Mouse (Mus musculus) limb, embryonic 11.5 days (tissue): ENCODE results near the gene Zfp941. TPM values are rescaled to one million over a fixed set of nuclear protein-coding genes. Genes with fewer than 3 reads are reported as not detected.

Experiments used
- ATAC-seq: fragments of 200-750 bp; cut with Nextera tagmentation; 2 replicates; pipeline ENCODE4 v1.8.0; 2017; ENCODE audit warnings: low read depth; ENCODE audit not compliant: insufficient number of reproducible peaks, low FRiP score, low TSS enrichment
- DNase-seq: peaks from one replicate; pipeline ENCODE4 v3.0.0-alpha.2; 2015; ENCODE audit warnings: low spot score
- H3K27ac ChIP-seq: fragments of 300-500 bp; sonication (generic); replicated peaks from 2 replicates; pipeline ENCODE4 v1.5.1; 2014; ENCODE audit warnings: low read depth, mild to moderate bottlenecking, low read length
- H3K27me3 ChIP-seq: fragments of 300-500 bp; sonication (generic); 2 replicates; pipeline ENCODE4 v1.6.1; 2014; ENCODE audit warnings: mild to moderate bottlenecking, low read length, mixed read lengths; ENCODE audit not compliant: control insufficient read depth, insufficient read depth
- H3K36me3 ChIP-seq: fragments of 300-500 bp; sonication (generic); 2 replicates; pipeline ENCODE4 v1.6.1; 2014; ENCODE audit warnings: mild to moderate bottlenecking, low read length, moderate library complexity, mixed read lengths; ENCODE audit not compliant: control insufficient read depth, insufficient read depth
- H3K4me1 ChIP-seq: fragments of 300-500 bp; sonication (generic); 2 replicates; pipeline ENCODE4 v1.6.1; 2014; ENCODE audit warnings: low read length, mixed read lengths; ENCODE audit not compliant: control insufficient read depth, insufficient read depth
- H3K4me2 ChIP-seq: fragments of 300-500 bp; sonication (generic); 2 replicates; pipeline ENCODE4 v1.6.1; 2014; ENCODE audit warnings: low read depth, mild to moderate bottlenecking, moderate library complexity; ENCODE audit not compliant: severe bottlenecking
- H3K4me3 ChIP-seq: fragments of 300-500 bp; sonication (generic); 2 replicates; pipeline ENCODE4 v1.5.1; 2014; ENCODE audit warnings: low read depth, low read length
- H3K9ac ChIP-seq: fragments of 300-500 bp; sonication (generic); 2 replicates; pipeline ENCODE4 v1.6.1; 2014; ENCODE audit warnings: mild to moderate bottlenecking, low read length
- H3K9me3 ChIP-seq: fragments of 300-500 bp; sonication (generic); 2 replicates; pipeline ENCODE4 v1.6.1; 2016; ENCODE audit warnings: low read length; ENCODE audit not compliant: control insufficient read depth
- WGBS: fragments of 180-500 bp; shearing (Covaris S2); extraction: QIAGEN DNeasy Blood & Tissue Kit; methylation state at CpG from one replicate; pipeline ENCODE4 v1.1.7; 2014; 5-methylcytosine and 5-hydroxymethylcytosine counted together
- polyA plus RNA-seq: library from polyadenylated mRNA; unstranded; fragments of >200 nt; fragmentation: Nextera tagmentation; extraction: Ambion mirVana; gene quantifications from 2 replicates; pipeline ENCODE4 v1.2.1, GENCODE M21; 2014

The Zfp941 gene
- polyA plus RNA-seq = 2.0 and 3.1 TPM in 2 replicates

- H3K4me2 ChIP-seq = peak within 1 kb of the TSS; percentile 84
- H3K27me3 ChIP-seq = no peaks in the 10 kb centered on the region
- H3K9ac ChIP-seq = peak within 1 kb of the TSS; percentile 58
- H3K36me3 ChIP-seq = no peaks in the 10 kb centered on the region
- H3K9me3 ChIP-seq = no peaks in the 10 kb centered on the region
- peak; percentile 59 for ATAC-seq
- under 1% methylated on average over 21 of the region's 21 CpGs for WGBS
- DNase-seq = peak; percentile 65
- H3K4me3 ChIP-seq = peak within 1 kb of the TSS; percentile 49
- H3K4me1 ChIP-seq = no peaks in the 10 kb centered on the region
- no peak within 1 kb of the TSS for H3K27ac ChIP-seq
Observed at GRCm38 (mm10) chr7:140821653-140822329, at the start of gene Zfp941. Gene Zfp941 (minus strand): TSS chr7:140822178.

DNA sequence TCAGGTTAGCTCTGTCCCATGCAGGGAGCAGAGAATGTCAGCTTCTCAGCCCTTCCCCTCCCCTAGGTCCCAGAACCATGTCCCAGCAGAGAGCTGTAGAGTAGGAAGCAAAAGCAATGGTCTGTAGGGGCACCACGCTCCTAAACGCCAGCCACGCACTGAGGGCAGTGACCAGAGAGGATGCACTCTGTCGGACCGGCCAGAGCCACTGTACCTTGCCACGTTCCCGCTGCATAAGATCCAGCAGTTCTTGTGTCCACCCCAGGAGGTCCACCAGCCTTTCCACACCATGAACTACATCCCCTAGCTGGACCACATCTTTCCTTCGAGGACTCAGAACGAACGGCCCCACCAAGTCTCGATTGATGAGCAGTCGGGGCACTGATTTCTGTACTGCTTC lies 42.8 kb upstream of the Zfp941 start:
- ATAC-seq (no peak), DNase-seq (no peak)
- H3K27me3 ChIP-seq = no peaks in the 10 kb centered on the region
- H3K9me3 ChIP-seq = no peaks in the 10 kb centered on the region
- H3K9ac ChIP-seq = no peak overlapping the region
- H3K27ac ChIP-seq = no peak overlapping the region
- no peak overlapping the region for H3K4me3 ChIP-seq
- 87% methylated on average over 12 of the region's 12 CpGs for WGBS
- H3K4me2 ChIP-seq = no peak overlapping the region
- H3K36me3 ChIP-seq = peaks cover 12% of the 10 kb centered on the region
- H3K4me1 ChIP-seq = no peaks in the 10 kb centered on the region

DNA sequence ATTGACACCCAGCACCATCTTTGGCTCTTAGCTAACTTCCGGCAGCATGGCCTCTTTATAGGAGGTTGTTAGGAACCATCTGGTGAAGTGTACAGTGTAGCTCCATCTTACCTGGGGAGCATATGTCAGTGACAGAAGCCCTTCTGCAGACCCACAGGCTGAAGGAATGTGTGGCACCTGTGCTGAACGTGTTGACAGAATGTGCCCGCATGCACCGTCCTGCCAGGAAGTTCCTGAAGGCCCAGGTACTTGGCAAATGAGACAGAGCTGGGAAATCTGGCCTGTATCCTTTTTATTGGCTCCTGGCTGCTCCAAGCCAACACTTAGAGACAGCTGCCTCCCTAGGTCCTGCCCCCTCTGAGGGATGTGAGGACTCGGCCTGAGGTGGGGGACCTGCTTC lies 38.8 kb upstream of the Zfp941 start:
- Histone ChIP-seq H3K4me1 (peaks cover 7% of the 10 kb centered on the region), H3K4me2 (no peak overlapping the region), H3K9ac (no peak overlapping the region), H3K36me3 (peaks cover 9% of the 10 kb centered on the region; the same call in 1 of the 2 replicates), H3K9me3 (no peaks in the 10 kb centered on the region), H3K27me3 (no peaks in the 10 kb centered on the region), H3K4me3 (no peak overlapping the region), H3K27ac (no peak overlapping the region)
- 85% methylated on average over 5 of the region's 5 CpGs for WGBS
- ATAC-seq (no peak), DNase-seq (no peak)

DNA sequence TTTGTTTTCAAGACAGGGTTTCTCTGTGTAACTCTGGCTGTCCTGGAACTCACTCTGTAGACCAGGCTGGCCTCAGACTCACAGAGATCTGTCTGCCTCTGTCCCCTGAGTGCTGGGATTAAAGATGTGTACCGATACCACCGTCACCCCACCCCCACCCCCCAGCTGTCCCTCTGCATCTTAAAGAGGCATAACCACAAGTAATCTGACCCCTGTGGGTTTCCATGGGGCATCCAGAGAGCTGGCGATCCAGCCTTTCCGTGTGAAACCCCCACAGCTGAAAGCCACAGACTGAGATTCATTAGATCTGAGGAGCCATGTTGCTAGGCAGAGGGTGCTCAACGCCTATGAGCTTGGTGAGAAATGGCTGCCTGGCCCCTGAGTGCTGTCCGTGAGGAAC lies 38.0 kb upstream of the Zfp941 start:
- H3K9ac ChIP-seq = no peak overlapping the region
- peaks cover 12% of the 10 kb centered on the region for H3K4me1 ChIP-seq
- H3K4me2 ChIP-seq = no peak overlapping the region
- no peak overlapping the region for H3K4me3 ChIP-seq
- H3K36me3 ChIP-seq = peaks cover 9% of the 10 kb centered on the region; the same call in 1 of the 2 replicates
- H3K9me3 ChIP-seq = no peaks in the 10 kb centered on the region
- no peaks in the 10 kb centered on the region for H3K27me3 ChIP-seq
- 67% methylated on average over 6 of the region's 6 CpGs for WGBS
- no peak overlapping the region for H3K27ac ChIP-seq
- no peak for DNase-seq
- ATAC-seq = no peak

DNA sequence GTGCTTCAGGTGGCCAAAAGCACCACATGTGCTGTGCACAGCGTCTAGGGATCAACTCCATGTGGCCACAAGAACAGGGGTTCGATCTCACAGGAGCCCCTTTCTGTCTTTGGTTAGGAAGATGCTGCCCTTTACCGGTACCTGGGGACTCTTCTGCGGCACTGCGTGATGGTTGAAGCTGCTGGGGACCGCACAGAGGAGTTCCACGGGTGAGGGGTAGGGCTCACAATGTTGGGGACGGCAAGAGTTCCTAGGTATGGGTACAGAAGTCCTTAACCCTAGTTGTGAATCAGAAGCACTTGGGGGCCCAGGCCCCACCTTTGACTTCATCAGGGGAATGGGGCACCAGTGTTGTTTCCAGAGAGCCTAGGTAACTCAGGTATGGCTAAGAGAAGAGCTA lies 36.8 kb upstream of the Zfp941 start:
- Histone ChIP-seq H3K9ac (no peak overlapping the region), H3K36me3 (peaks cover 11% of the 10 kb centered on the region; the same call in 1 of the 2 replicates), H3K27ac (no peak overlapping the region), H3K4me1 (peaks cover 12% of the 10 kb centered on the region), H3K27me3 (no peaks in the 10 kb centered on the region), H3K9me3 (no peaks in the 10 kb centered on the region), H3K4me3 (no peak overlapping the region), H3K4me2 (no peak overlapping the region)
- ATAC-seq = no peak
- 95% methylated on average over 8 of the region's 8 CpGs for WGBS
- DNase-seq = no peak

- ATAC-seq (peak; percentile 31; the same call in 1 of the 2 replicates), DNase-seq (no peak)
Observed at GRCm38 (mm10) chr7:140857550-140858505, 35.9 kb upstream of the Zfp941 start, which contains the start of gene Bet1l. Gene Bet1l (minus strand): TSS chr7:140857577.

DNA sequence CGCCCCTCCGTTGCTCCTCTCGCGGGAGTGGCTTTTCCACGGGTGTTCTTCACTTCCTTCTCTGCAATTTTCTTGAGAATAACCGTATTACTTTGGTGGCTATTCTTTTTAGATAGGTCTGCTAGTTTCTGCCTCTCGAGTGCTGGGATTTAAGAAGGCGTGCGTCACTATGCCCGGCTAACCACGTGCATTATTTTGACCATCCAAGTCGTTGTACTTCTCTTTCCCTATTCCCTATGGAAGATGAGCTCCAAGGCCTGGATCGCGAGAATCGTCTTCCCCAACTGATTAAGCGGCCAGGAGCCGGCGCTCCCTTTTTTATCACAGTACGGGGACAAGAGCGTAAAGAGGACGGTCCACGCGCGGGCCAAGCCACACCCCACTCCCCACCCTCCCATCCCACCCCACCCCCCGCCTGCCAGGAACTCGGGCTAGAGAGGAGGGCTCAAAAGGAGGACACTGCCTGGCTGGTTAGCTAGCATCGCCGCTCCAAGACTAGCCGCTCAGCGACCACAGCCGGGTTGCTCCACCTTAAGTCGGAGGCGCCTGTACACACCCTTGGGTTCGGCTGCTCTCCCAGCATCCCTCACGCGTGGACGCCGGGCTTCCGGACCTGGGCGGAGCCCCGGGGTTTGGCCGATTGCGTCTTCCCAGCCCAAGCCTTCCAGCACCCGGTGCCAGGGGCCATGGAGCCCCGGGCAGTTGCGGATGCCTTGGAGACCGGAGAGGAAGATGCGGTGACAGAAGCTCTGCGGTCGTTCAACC lies 35.0 kb upstream of the Zfp941 start, which contains the start of gene Ric8a:
TSS of gene Ric8a (plus strand) at position 173 of the 765 bp plus-strand sequence.
- H3K4me1 ChIP-seq = peaks cover 12% of the 10 kb centered on the region
- peak within 1 kb of the TSS; percentile 45; the same call in 1 of the 2 replicates for H3K27ac ChIP-seq

More at GRCm38 (mm10) chr7:140857550-140858505, 35.9 kb upstream of the Zfp941 start, which contains the start of gene Bet1l:
- Histone ChIP-seq H3K27me3 (no peaks in the 10 kb centered on the region), H3K4me2 (peak within 1 kb of the TSS; percentile 100), H3K4me3 (peak within 1 kb of the TSS; percentile 74), H3K4me1 (peaks cover 12% of the 10 kb centered on the region), H3K9me3 (no peaks in the 10 kb centered on the region), H3K9ac (peak within 1 kb of the TSS; percentile 82), H3K36me3 (peaks cover 11% of the 10 kb centered on the region; the same call in 1 of the 2 replicates), H3K27ac (peak within 1 kb of the TSS; percentile 45; the same call in 1 of the 2 replicates)
- 41% methylated on average over 40 of the region's 40 CpGs for WGBS

More for the DNA sequence above, 35.0 kb upstream of the Zfp941 start, which contains the start of gene Ric8a:
- peak within 1 kb of the TSS; percentile 82 for H3K9ac ChIP-seq
- H3K27me3 ChIP-seq = no peaks in the 10 kb centered on the region
- peaks cover 11% of the 10 kb centered on the region; the same call in 1 of the 2 replicates for H3K36me3 ChIP-seq
- H3K4me3 ChIP-seq = peak within 1 kb of the TSS; percentile 74
- under 1% methylated on average over 50 of the region's 50 CpGs for WGBS
- peak; percentile 65 for ATAC-seq
- H3K9me3 ChIP-seq = no peaks in the 10 kb centered on the region
- DNase-seq = peak; percentile 83
- H3K4me2 ChIP-seq = peak within 1 kb of the TSS; percentile 100
